Mouse (Mus musculus) liver, embryonic 16.5 days (tissue): ENCODE data around the gene Myl10. TPM values are rescaled to one million over a fixed set of nuclear protein-coding genes. Genes with fewer than 3 reads are reported as not detected.
"Not testable (repeated sequence)": the region's sequence is repeated elsewhere in the genome, so short reads cannot be mapped to it uniquely, and the experiment has no call there.

Experiments used
- ATAC-seq: fragments of 200-750 bp; cut with Nextera tagmentation; 2 replicates; pipeline ENCODE4 v1.8.0; 2017; ENCODE audit warnings: low read depth, mild to moderate bottlenecking, moderate number of reproducible peaks, moderate library complexity
- H3K27ac ChIP-seq: fragments of 300-500 bp; sonication (generic); 2 replicates; pipeline ENCODE4 v1.5.1; 2014; ENCODE audit warnings: mild to moderate bottlenecking, low read length
- H3K27me3 ChIP-seq: fragments of 300-500 bp; sonication (generic); 2 replicates; pipeline ENCODE4 v1.6.1; 2014; ENCODE audit warnings: low read depth, low read length, mixed read lengths; ENCODE audit not compliant: control insufficient read depth, insufficient read depth
- H3K36me3 ChIP-seq: fragments of 300-500 bp; sonication (generic); 2 replicates; pipeline ENCODE4 v1.6.1; 2014; ENCODE audit warnings: mild to moderate bottlenecking; ENCODE audit not compliant: control insufficient read depth, insufficient read depth
- H3K4me1 ChIP-seq: fragments of 300-500 bp; sonication (generic); 2 replicates; pipeline ENCODE4 v1.6.1; 2014; ENCODE audit warnings: low read depth, low read length, mixed read lengths; ENCODE audit not compliant: control insufficient read depth
- H3K4me2 ChIP-seq: fragments of 300-500 bp; sonication (generic); 2 replicates; pipeline ENCODE4 v1.6.1; 2014; ENCODE audit warnings: low read depth, low read length, mixed read lengths
- H3K4me3 ChIP-seq: fragments of 300-500 bp; sonication (generic); 2 replicates; pipeline ENCODE4 v1.5.1; 2014; ENCODE audit warnings: low read depth, mild to moderate bottlenecking, low read length
- H3K9ac ChIP-seq: fragments of 300-500 bp; sonication (generic); 2 replicates; pipeline ENCODE4 v1.6.1; 2014; ENCODE audit warnings: low read depth, low read length
- H3K9me3 ChIP-seq: fragments of 300-500 bp; sonication (generic); replicated peaks from 2 replicates; pipeline ENCODE4 v1.6.1; 2016; ENCODE audit warnings: low read length; ENCODE audit not compliant: control insufficient read depth
- WGBS: fragments of 180-500 bp; shearing (Covaris S2); extraction: QIAGEN DNeasy Blood & Tissue Kit; methylation state at CpG from one replicate; pipeline ENCODE4 v1.1.7; 2014; ENCODE audit not compliant: insufficient replicate concordance; 5-methylcytosine and 5-hydroxymethylcytosine counted together
- polyA plus RNA-seq: library from polyadenylated mRNA; unstranded; fragments of >200 nt; fragmentation: Nextera tagmentation; extraction: Ambion mirVana; gene quantifications from 2 replicates; pipeline ENCODE4 v1.2.1, GENCODE M21; 2015

Gene Myl10
- polyA plus RNA-seq, 1 experiment from 2014 or later = not detected

GRCm38 (mm10) chr5:136714232-136714875 is 21.4 kb downstream of the Myl10 start:
- Histone ChIP-seq H3K4me1 (no peaks in the 10 kb centered on the region), H3K36me3 (no peaks in the 10 kb centered on the region), H3K4me2 (no peak overlapping the region), H3K9me3 (no peaks in the 10 kb centered on the region), H3K27me3 (no peaks in the 10 kb centered on the region), H3K4me3 (no peak overlapping the region), H3K9ac (no peak overlapping the region), H3K27ac (no peak overlapping the region)
- 35% methylated on average over 32 of the region's 32 CpGs for WGBS
- ATAC-seq = no peak

GRCm38 (mm10) chr5:136714879-136715278 is 21.9 kb downstream of the Myl10 start:
- H3K9me3 ChIP-seq = no peaks in the 10 kb centered on the region
- no peak overlapping the region for H3K4me3 ChIP-seq
- no peak overlapping the region for H3K9ac ChIP-seq
- 18% methylated on average over 11 of the region's 11 CpGs for WGBS
- no peak overlapping the region for H3K4me2 ChIP-seq
- no peaks in the 10 kb centered on the region for H3K27me3 ChIP-seq
- H3K36me3 ChIP-seq = no peaks in the 10 kb centered on the region
- H3K4me1 ChIP-seq = no peaks in the 10 kb centered on the region
- no peak overlapping the region for H3K27ac ChIP-seq
- ATAC-seq = no peak

DNA sequence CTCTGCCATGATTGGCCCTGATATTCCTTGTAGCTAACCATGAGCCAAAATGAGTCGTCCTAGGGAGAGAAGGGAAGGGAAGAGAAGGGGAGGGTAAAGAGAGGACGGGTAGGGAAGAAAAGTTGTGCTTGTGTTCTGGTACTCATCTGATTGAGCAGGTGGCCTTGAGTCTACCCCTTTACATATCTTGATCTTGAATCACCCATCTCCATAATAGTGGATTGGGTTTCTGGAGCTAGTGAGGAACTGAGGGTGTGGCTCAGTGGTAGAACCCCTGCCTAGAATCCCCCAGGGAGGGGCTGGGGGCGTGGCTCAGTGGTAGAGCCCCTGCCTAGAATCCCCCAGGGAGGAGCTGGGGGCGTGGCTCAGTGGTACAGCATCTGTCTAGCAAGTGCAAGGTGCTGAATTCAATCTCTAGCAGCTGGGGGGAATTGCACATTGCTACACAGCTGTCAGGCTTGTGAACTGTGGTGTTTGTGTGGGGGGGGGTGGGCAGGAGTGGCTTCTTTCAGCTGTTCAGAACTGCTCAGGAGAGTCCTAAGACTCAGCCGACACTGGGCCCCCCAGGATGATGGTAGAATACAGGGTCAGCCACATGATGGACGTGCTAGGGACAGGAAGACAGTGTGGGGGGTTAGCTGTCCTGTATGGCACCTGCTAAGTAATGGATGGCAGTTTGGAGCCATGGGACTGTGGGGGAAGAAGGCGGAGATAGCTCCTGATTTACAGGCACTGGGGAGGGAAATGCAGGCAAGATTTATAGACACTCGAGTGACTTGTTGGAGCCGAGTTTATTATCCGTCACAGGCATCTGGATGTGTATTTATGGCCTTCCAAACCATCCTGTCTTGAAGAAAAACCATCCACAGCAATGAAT is 24.0 kb downstream of the Myl10 start:
- Histone ChIP-seq H3K4me3 (no peak overlapping the region), H3K4me2 (no peak overlapping the region), H3K9me3 (no peaks in the 10 kb centered on the region), H3K27me3 (no peaks in the 10 kb centered on the region), H3K27ac (no peak overlapping the region), H3K4me1 (no peaks in the 10 kb centered on the region), H3K9ac (no peak overlapping the region), H3K36me3 (no peaks in the 10 kb centered on the region)
- 33% methylated on average over 10 of the region's 10 CpGs for WGBS
- no peak for ATAC-seq

GRCm38 (mm10) chr5:136717573-136717854 is 24.6 kb downstream of the Myl10 start:
- H3K4me2 ChIP-seq = no peak overlapping the region
- no peaks in the 10 kb centered on the region for H3K9me3 ChIP-seq
- no peak for ATAC-seq
- WGBS = 59% methylated on average over 2 of the region's 2 CpGs
- no peak overlapping the region for H3K9ac ChIP-seq
- H3K4me1 ChIP-seq = no peaks in the 10 kb centered on the region
- no peak overlapping the region for H3K27ac ChIP-seq
- H3K27me3 ChIP-seq = no peaks in the 10 kb centered on the region
- H3K36me3 ChIP-seq = no peaks in the 10 kb centered on the region
- no peak overlapping the region for H3K4me3 ChIP-seq

- no peaks in the 10 kb centered on the region for H3K4me1 ChIP-seq
- WGBS = 61% methylated on average over 8 of the region's 8 CpGs
- no peak overlapping the region for H3K4me2 ChIP-seq
- H3K27me3 ChIP-seq = no peaks in the 10 kb centered on the region
- no peaks in the 10 kb centered on the region for H3K36me3 ChIP-seq
- no peaks in the 10 kb centered on the region for H3K9me3 ChIP-seq
- no peak for ATAC-seq
- H3K9ac ChIP-seq = no peak overlapping the region
- no peak overlapping the region for H3K27ac ChIP-seq
- no peak overlapping the region for H3K4me3 ChIP-seq
Observed at GRCm38 (mm10) chr5:136718656-136719055, 25.7 kb downstream of the Myl10 start.

DNA sequence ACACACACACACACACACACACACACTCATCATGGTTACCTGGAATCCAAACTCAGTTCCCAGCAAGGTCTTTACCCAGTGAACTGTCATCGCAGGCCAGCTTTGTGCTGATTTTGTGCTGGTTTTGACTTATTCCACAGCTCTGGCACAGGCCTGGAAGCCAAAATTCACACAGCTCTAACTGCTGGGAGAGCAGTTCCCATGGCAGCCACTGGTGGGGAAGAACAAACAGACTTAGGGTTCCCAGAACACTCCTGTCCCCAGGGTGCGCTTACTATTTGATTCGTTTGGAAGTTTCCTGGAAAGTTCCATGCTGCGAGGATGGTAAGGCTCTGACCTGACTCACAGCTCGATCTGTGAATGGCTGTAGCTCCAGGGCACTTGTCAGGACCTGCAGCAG is 28.6 kb downstream of the Myl10 start:
- no peak overlapping the region for H3K27ac ChIP-seq
- no peak overlapping the region for H3K4me3 ChIP-seq
- ATAC-seq = no peak
- no peaks in the 10 kb centered on the region for H3K36me3 ChIP-seq
- H3K4me1 ChIP-seq = no peaks in the 10 kb centered on the region
- H3K9me3 ChIP-seq = no peaks in the 10 kb centered on the region
- H3K27me3 ChIP-seq = no peaks in the 10 kb centered on the region
- no peak overlapping the region for H3K4me2 ChIP-seq
- WGBS = 54% methylated on average over 5 of the region's 5 CpGs
- no peak overlapping the region for H3K9ac ChIP-seq

DNA sequence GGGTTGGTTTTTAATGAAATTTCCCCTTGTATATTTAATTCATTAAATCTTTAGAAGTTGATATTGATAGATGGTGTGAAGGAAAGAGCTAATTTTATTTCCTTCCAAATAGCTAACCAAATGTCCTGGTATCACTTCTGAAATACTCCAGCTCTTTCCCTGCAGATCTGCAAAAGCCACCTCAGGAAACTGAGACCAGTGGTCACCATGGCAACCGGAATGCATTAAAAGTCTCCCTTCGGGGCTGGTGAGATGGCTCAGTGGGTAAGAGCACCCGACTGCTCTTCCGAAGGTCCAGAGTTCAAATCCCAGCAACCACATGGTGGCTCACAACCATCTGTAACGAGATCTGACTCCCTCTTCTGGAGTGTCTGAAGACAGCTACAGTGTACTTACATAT is 33.3 kb downstream of the Myl10 start:
- WGBS = 70% methylated on average over 4 of the region's 5 CpGs

GRCm38 (mm10) chr5:136738918-136739317 is 46.0 kb downstream of the Myl10 start:
- WGBS = 47% methylated on average over 6 of the region's 6 CpGs
- H3K4me2 ChIP-seq = no peak overlapping the region
- H3K4me1 ChIP-seq = no peaks in the 10 kb centered on the region
- H3K9me3 ChIP-seq = no peaks in the 10 kb centered on the region
- ATAC-seq = no peak
- H3K27me3 ChIP-seq = no peaks in the 10 kb centered on the region
- H3K27ac ChIP-seq = no peak overlapping the region
- H3K36me3 ChIP-seq = no peaks in the 10 kb centered on the region
- H3K9ac ChIP-seq = no peak overlapping the region
- H3K4me3 ChIP-seq = no peak overlapping the region

More for the DNA sequence above, 33.3 kb downstream of the Myl10 start:
- not testable (repeated sequence) for H3K4me2 ChIP-seq, H3K9ac ChIP-seq, H3K27ac ChIP-seq, H3K4me3 ChIP-seq, H3K27me3 ChIP-seq, H3K36me3 ChIP-seq, H3K4me1 ChIP-seq, H3K9me3 ChIP-seq, ATAC-seq

GRCm38 (mm10) chr5:136746596-136746995 is 53.6 kb downstream of the Myl10 start:
- no peak for ATAC-seq
- H3K9me3 ChIP-seq = peaks cover 10% of the 10 kb centered on the region
- no peaks in the 10 kb centered on the region for H3K4me1 ChIP-seq
- no peak overlapping the region for H3K4me3 ChIP-seq
- no peaks in the 10 kb centered on the region for H3K36me3 ChIP-seq
- H3K4me2 ChIP-seq = no peak overlapping the region
- WGBS = 54% methylated on average over 9 of the region's 9 CpGs
- no peak overlapping the region for H3K27ac ChIP-seq
- H3K27me3 ChIP-seq = no peaks in the 10 kb centered on the region
- no peak overlapping the region for H3K9ac ChIP-seq
